Mouse (Mus musculus) stomach, embryonic 14.5 days (tissue): ENCODE results near the gene Gm5767. TPM values are rescaled to one million over a fixed set of nuclear protein-coding genes. Genes with fewer than 3 reads are reported as not detected.
A peak's percentile ranks its signal among the peaks of the same experiment; 100 is the strongest.

Experiments
- ATAC-seq: fragments of 200-750 bp; cut with Nextera tagmentation; 2 replicates; pipeline ENCODE4 v1.8.0; 2017; ENCODE audit warnings: low read depth, moderate TSS enrichment; ENCODE audit not compliant: insufficient number of reproducible peaks, insufficient read depth, low FRiP score
- H3K27ac ChIP-seq: fragments of 300-500 bp; sonication (generic); 2 replicates; pipeline ENCODE4 v1.5.1; 2014; ENCODE audit warnings: mild to moderate bottlenecking, low read length, moderate library complexity, mixed read lengths
- H3K27me3 ChIP-seq: fragments of 300-500 bp; sonication (generic); 2 replicates; pipeline ENCODE4 v1.6.1; 2014; ENCODE audit warnings: low read length, control low read depth, mixed read lengths; ENCODE audit not compliant: control insufficient read depth, insufficient read depth
- H3K36me3 ChIP-seq: fragments of 300-500 bp; sonication (generic); 2 replicates; pipeline ENCODE4 v1.6.1; 2014; ENCODE audit warnings: mild to moderate bottlenecking, control low read depth, low read length, moderate library complexity, mixed read lengths; ENCODE audit not compliant: control insufficient read depth, insufficient read depth
- H3K4me1 ChIP-seq: fragments of 300-500 bp; sonication (generic); 2 replicates; pipeline ENCODE4 v1.6.1; 2014; ENCODE audit warnings: low read length, control low read depth, mixed read lengths; ENCODE audit not compliant: control insufficient read depth, insufficient read depth
- H3K4me2 ChIP-seq: fragments of 300-500 bp; sonication (generic); replicated peaks from 2 replicates; pipeline ENCODE4 v1.6.1; 2014; ENCODE audit warnings: low read depth, low read length, control low read depth
- H3K4me3 ChIP-seq: fragments of 300-500 bp; sonication (generic); 2 replicates; pipeline ENCODE4 v1.5.1; 2014; ENCODE audit warnings: low read depth, low read length, control low read depth
- H3K9ac ChIP-seq: fragments of 300-500 bp; sonication (generic); replicated peaks from 2 replicates; pipeline ENCODE4 v1.6.1; 2014; ENCODE audit warnings: low read depth, mild to moderate bottlenecking, control low read depth, low read length, moderate library complexity, mixed read lengths
- H3K9me3 ChIP-seq: fragments of 300-500 bp; sonication (generic); 2 replicates; pipeline ENCODE4 v1.6.1; 2016; ENCODE audit warnings: low read depth, low read length, control low read depth; ENCODE audit not compliant: control insufficient read depth
- WGBS: fragments of 180-500 bp; shearing (Covaris S2); extraction: QIAGEN DNeasy Blood & Tissue Kit; methylation state at CpG from one replicate; pipeline ENCODE4 v1.1.7; 2014; 5-methylcytosine and 5-hydroxymethylcytosine counted together
- polyA plus RNA-seq: library from polyadenylated mRNA; unstranded; fragments of >200 nt; fragmentation: Nextera tagmentation; extraction: Ambion mirVana; gene quantifications from 2 replicates; pipeline ENCODE4 v1.2.1, GENCODE M21; 2014

Gm5767 gene
- polyA plus RNA-seq, 1 experiment from 2014 or later: not detected

GRCm38 (mm10) chr16:8665367-8665766 is 15.2 kb upstream of the Gm5767 start:
- Histone ChIP-seq H3K4me1 (peaks cover 23% of the 10 kb centered on the region; the same call in 1 of the 2 replicates), H3K36me3 (peaks cover 6% of the 10 kb centered on the region; the same call in 1 of the 2 replicates), H3K9ac (no peak overlapping the region), H3K27ac (no peak overlapping the region), H3K27me3 (no peaks in the 10 kb centered on the region), H3K4me3 (no peak overlapping the region), H3K9me3 (no peaks in the 10 kb centered on the region), H3K4me2 (no peak overlapping the region)
- 84% methylated on average over 5 of the region's 5 CpGs for WGBS
- no peak for ATAC-seq

- Histone ChIP-seq H3K27ac (no peak overlapping the region), H3K9ac (no peak overlapping the region), H3K4me1 (peaks cover 29% of the 10 kb centered on the region; the same call in 1 of the 2 replicates), H3K4me3 (no peak overlapping the region), H3K9me3 (no peaks in the 10 kb centered on the region), H3K27me3 (no peaks in the 10 kb centered on the region), H3K36me3 (peaks cover 5% of the 10 kb centered on the region; the same call in 1 of the 2 replicates), H3K4me2 (no peak overlapping the region)
- 50% methylated on average over 2 of the region's 2 CpGs for WGBS
- ATAC-seq: no peak
Observed at GRCm38 (mm10) chr16:8666452-8666851, 14.1 kb upstream of the Gm5767 start.

GRCm38 (mm10) chr16:8667261-8667660 is 13.3 kb upstream of the Gm5767 start:
- Histone ChIP-seq H3K27ac (no peak overlapping the region), H3K4me3 (no peak overlapping the region), H3K4me1 (peaks cover 29% of the 10 kb centered on the region; the same call in 1 of the 2 replicates), H3K36me3 (no peaks in the 10 kb centered on the region), H3K9ac (no peak overlapping the region), H3K4me2 (no peak overlapping the region), H3K27me3 (no peaks in the 10 kb centered on the region), H3K9me3 (no peaks in the 10 kb centered on the region)
- 78% methylated on average over 7 of the region's 7 CpGs for WGBS
- no peak for ATAC-seq

GRCm38 (mm10) chr16:8667814-8668213 is 12.8 kb upstream of the Gm5767 start:
- no peaks in the 10 kb centered on the region for H3K36me3 ChIP-seq
- no peak overlapping the region for H3K4me2 ChIP-seq
- H3K9me3 ChIP-seq: no peaks in the 10 kb centered on the region
- ATAC-seq: no peak
- 54% methylated on average over 4 of the region's 4 CpGs for WGBS
- no peak overlapping the region for H3K27ac ChIP-seq
- H3K4me1 ChIP-seq: peaks cover 29% of the 10 kb centered on the region; the same call in 1 of the 2 replicates
- H3K27me3 ChIP-seq: no peaks in the 10 kb centered on the region
- H3K9ac ChIP-seq: no peak overlapping the region
- no peak overlapping the region for H3K4me3 ChIP-seq

- Histone ChIP-seq H3K4me1 (peaks cover 29% of the 10 kb centered on the region; the same call in 1 of the 2 replicates), H3K36me3 (no peaks in the 10 kb centered on the region), H3K27ac (no peak overlapping the region), H3K9ac (no peak overlapping the region), H3K27me3 (no peaks in the 10 kb centered on the region), H3K4me3 (no peak overlapping the region), H3K4me2 (no peak overlapping the region), H3K9me3 (no peaks in the 10 kb centered on the region)
- ATAC-seq: no peak
- WGBS: 83% methylated on average over 2 of the region's 2 CpGs
Observed at GRCm38 (mm10) chr16:8668386-8668785, 12.2 kb upstream of the Gm5767 start.

- H3K4me2 ChIP-seq: peak overlapping the region; percentile 55
- H3K36me3 ChIP-seq: no peaks in the 10 kb centered on the region
- H3K4me1 ChIP-seq: peaks cover 29% of the 10 kb centered on the region; the same call in 1 of the 2 replicates
- WGBS: 57% methylated on average over 5 of the region's 5 CpGs
- ATAC-seq: no peak
- no peaks in the 10 kb centered on the region for H3K9me3 ChIP-seq
- H3K9ac ChIP-seq: no peak overlapping the region
- H3K27me3 ChIP-seq: no peaks in the 10 kb centered on the region
- no peak overlapping the region for H3K27ac ChIP-seq
- H3K4me3 ChIP-seq: no peak overlapping the region
Observed at GRCm38 (mm10) chr16:8669432-8669831, 11.1 kb upstream of the Gm5767 start.

- Histone ChIP-seq H3K27ac (0 out of 2 replicates have a peak overlapping the region, but pooled peaks have one; percentile 64), H3K27me3 (no peaks in the 10 kb centered on the region), H3K4me2 (peak overlapping the region; percentile 55), H3K9ac (peak overlapping the region; percentile 49; the same call in 1 of the 2 replicates), H3K4me3 (peak overlapping the region; percentile 61), H3K4me1 (peaks cover 29% of the 10 kb centered on the region; the same call in 1 of the 2 replicates), H3K36me3 (no peaks in the 10 kb centered on the region), H3K9me3 (no peaks in the 10 kb centered on the region)
- 7% methylated on average over 14 of the region's 15 CpGs for WGBS
- ATAC-seq: no peak
Observed at GRCm38 (mm10) chr16:8670041-8671035, 10.2 kb upstream of the Gm5767 start.

- peak within 1 kb of the TSS; percentile 61 for H3K4me3 ChIP-seq
- peak within 1 kb of the TSS; percentile 49 for H3K9ac ChIP-seq
- H3K9me3 ChIP-seq: no peaks in the 10 kb centered on the region
- no peaks in the 10 kb centered on the region for H3K36me3 ChIP-seq
- peak within 1 kb of the TSS; percentile 64 for H3K27ac ChIP-seq
- peak; percentile 94 for ATAC-seq
- H3K4me2 ChIP-seq: peak within 1 kb of the TSS; percentile 55
- 0% methylated on average over 67 of the region's 67 CpGs for WGBS
- H3K27me3 ChIP-seq: no peaks in the 10 kb centered on the region
- peaks cover 29% of the 10 kb centered on the region; the same call in 1 of the 2 replicates for H3K4me1 ChIP-seq
Observed at GRCm38 (mm10) chr16:8671551-8672349, 8.8 kb upstream of the Gm5767 start, which contains the start of gene Carhsp1. Gene Carhsp1, minus strand, starts transcription at chr16:8672155.
